Mouse (Mus musculus): Measurements from ENCODE around the gene Cpa5.

GRCm38 (mm10) chr6:30678482-30678881 is 67.7 kb downstream of the Cpa5 start:
- no peak for TF ChIP-seq GATA1 (IDR thresholded peaks at IDR 0.05; ENCODE audit: borderline replicate concordance, low read length)
- TF ChIP-seq FLI1 (IDR thresholded peaks at IDR 0.05; ENCODE audit: low read length) = no peak
